Mouse (Mus musculus) lung, postnatal 0 days (tissue): ENCODE measurements at regions not wholly inside any gene's neighbourhood (a gene's known extent, or its start where the extent isn't known, plus 50 kb on each side); places are given as distances from the start of the nearest gene placed in this dataset.

Experiments
- CTCF ChIP-seq: IDR thresholded peaks from 2 replicates; pipeline ENCODE4 v1.5.1; 2016; ENCODE audit warnings: antibody characterized with exemption, mild to moderate bottlenecking
- EP300 ChIP-seq: IDR thresholded peaks from 2 replicates; pipeline ENCODE4 v1.6.1; 2016; ENCODE audit warnings: antibody characterized with exemption, mild to moderate bottlenecking, control low read depth

DNA sequence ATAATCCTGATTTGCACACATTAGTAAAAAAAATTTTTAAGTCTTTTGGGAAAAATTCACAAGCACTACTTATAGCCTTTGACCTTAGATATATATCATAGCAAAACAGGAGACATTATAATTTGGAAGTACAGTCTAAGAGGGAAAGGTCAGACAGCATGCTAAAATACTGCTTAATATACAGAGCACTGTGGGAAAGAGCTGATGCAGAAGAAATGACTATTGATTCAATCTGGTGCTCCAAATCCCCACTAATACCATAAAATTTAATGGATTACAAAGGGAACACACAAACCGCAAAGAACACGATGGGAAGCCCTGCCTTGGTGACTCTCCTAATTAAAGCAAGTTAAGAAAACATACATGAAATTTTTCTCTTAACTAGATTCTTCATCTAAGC lies 126.3 kb downstream of the S1pr1 start:
- TF ChIP-seq CTCF = no peak
- TF ChIP-seq EP300 = no peak
